Mouse (Mus musculus) neural tube, embryonic 13.5 days (tissue): ENCODE results near the gene Ptpn21. TPM values are rescaled to one million over a fixed set of nuclear protein-coding genes. Genes with fewer than 3 reads are reported as not detected.

ENCODE experiments used
- ATAC-seq: fragments of 200-750 bp; cut with Nextera tagmentation; 2 replicates; pipeline ENCODE4 v1.8.0; 2017; ENCODE audit warnings: low read depth, mild to moderate bottlenecking, moderate TSS enrichment, moderate library complexity
- H3K27ac ChIP-seq: fragments of 300-500 bp; sonication (generic); replicated peaks from 2 replicates; pipeline ENCODE4 v1.5.1; 2015; ENCODE audit warnings: moderate library complexity, mild to moderate bottlenecking, inconsistent platforms
- H3K27me3 ChIP-seq: fragments of 300-500 bp; sonication (generic); 2 replicates; pipeline ENCODE4 v1.6.1; 2015; ENCODE audit warnings: mild to moderate bottlenecking, inconsistent platforms
- H3K36me3 ChIP-seq: fragments of 300-500 bp; sonication (generic); 2 replicates; pipeline ENCODE4 v1.6.1; 2015; ENCODE audit warnings: mild to moderate bottlenecking, inconsistent platforms
- H3K4me1 ChIP-seq: fragments of 300-500 bp; sonication (generic); replicated peaks from 2 replicates; pipeline ENCODE4 v1.6.1; 2015; ENCODE audit warnings: inconsistent platforms
- H3K4me2 ChIP-seq: fragments of 300-500 bp; sonication (generic); 2 replicates; pipeline ENCODE4 v1.6.1; 2015; ENCODE audit warnings: inconsistent platforms, mild to moderate bottlenecking, moderate library complexity
- H3K4me3 ChIP-seq: fragments of 300-500 bp; sonication (generic); 2 replicates; pipeline ENCODE4 v1.5.1; 2015; ENCODE audit warnings: mild to moderate bottlenecking, inconsistent platforms
- H3K9ac ChIP-seq: fragments of 300-500 bp; sonication (generic); 2 replicates; pipeline ENCODE4 v1.6.1; 2015; ENCODE audit warnings: moderate library complexity, mild to moderate bottlenecking, inconsistent platforms
- H3K9me3 ChIP-seq: fragments of 300-500 bp; sonication (generic); 2 replicates; pipeline ENCODE4 v1.6.1; 2016; ENCODE audit warnings: inconsistent platforms
- WGBS: fragments of 180-500 bp; shearing (Covaris S2); methylation state at CpG from one replicate; pipeline ENCODE4 v1.1.7; 2015; 5-methylcytosine and 5-hydroxymethylcytosine counted together
- polyA plus RNA-seq: library from polyadenylated mRNA; unstranded; fragments of >200 nt; fragmentation: Nextera tagmentation; extraction: Ambion mirVana; gene quantifications from 2 replicates; pipeline ENCODE4 v1.2.1, GENCODE M21; 2015

The Ptpn21 gene
- polyA plus RNA-seq: 4.5 and 5.3 TPM in 2 replicates

DNA sequence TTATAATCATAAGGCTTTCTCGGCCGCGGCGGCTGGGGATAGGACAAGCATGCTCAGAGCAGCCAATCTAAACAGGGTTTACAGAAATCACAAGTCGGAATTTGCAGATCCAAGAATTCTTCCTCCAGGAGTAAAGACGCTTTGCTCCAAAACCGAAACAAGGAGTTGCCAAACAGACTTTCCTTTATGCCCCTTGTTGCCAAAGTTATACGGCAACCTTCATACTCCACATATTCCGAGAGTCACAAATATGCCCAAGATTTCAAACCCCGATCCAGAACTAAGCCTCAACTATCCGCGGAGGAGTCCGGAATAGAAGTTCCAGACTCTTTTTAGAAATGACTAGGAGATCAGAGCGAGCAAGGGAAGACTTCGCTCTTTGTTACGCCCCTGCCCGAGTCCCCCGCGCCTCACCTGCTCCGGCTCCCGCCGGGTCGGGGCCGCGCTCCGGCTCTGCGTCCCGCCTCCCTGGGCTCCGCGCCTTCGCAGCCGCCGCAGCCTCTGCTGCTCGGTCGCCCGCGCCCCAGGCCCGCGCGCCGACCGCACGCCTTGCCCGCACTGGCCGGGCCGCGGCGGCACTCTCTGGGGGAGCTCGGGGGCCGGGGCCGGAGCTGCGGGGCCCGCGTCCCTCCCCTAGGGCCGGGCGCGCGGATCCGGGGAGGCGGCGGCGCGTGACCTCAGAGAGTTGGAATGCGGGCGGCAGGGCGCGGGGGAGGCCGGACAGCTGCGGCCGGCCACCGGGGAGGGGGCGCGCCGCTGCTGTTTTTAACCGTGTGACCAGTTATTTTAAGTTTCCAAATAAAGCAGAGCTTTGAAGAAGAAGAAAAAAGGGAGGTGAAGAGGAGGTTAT is at the start of gene Ptpn21:
TSS of gene Ptpn21 (minus strand) at position 455 of the 850 bp plus-strand sequence.
- Histone ChIP-seq H3K9me3 (no peaks in the 10 kb centered on the region), H3K36me3 (no peaks in the 10 kb centered on the region), H3K9ac (peak within 1 kb of the TSS; percentile 87), H3K4me1 (peaks cover 40% of the 10 kb centered on the region), H3K27ac (peak within 1 kb of the TSS; percentile 68), H3K4me3 (peak within 1 kb of the TSS; percentile 72), H3K27me3 (peaks cover 29% of the 10 kb centered on the region), H3K4me2 (peak within 1 kb of the TSS; percentile 93)
- WGBS: under 1% methylated on average over 67 of the region's 75 CpGs
- peak; percentile 54 for ATAC-seq

GRCm38 (mm10) chr12:98784251-98784650 is 47.0 kb upstream of the Ptpn21 start:
- H3K36me3 ChIP-seq: peaks cover 83% of the 10 kb centered on the region
- 94% methylated on average over 1 of the region's 1 CpGs for WGBS
- no peak overlapping the region for H3K4me3 ChIP-seq
- H3K4me2 ChIP-seq: no peak overlapping the region
- no peaks in the 10 kb centered on the region for H3K27me3 ChIP-seq
- no peak for ATAC-seq
- no peaks in the 10 kb centered on the region for H3K9me3 ChIP-seq
- H3K4me1 ChIP-seq: no peaks in the 10 kb centered on the region
- no peak overlapping the region for H3K27ac ChIP-seq
- no peak overlapping the region for H3K9ac ChIP-seq

DNA sequence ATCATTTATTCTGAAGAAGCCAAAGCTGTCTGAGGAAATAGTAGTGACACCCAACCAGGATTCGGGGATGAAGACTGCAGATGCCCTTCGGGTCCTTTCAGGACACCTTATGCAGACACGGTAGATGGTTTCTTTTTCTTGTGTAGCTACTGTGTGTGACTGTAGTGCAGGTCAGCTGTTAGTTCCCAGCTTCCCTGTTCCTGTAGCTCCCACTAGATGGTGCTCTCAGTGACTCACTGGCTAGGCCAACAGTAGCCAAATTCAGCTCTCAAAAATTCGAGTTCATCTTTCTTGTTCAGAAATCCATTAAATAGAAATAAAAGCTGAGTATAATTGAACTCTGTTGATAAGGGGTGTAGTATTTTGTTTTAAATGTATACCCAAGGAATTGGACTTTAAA is 41.9 kb upstream of the Ptpn21 start:
- Histone ChIP-seq H3K4me3 (no peak overlapping the region), H3K27me3 (no peaks in the 10 kb centered on the region), H3K9me3 (no peaks in the 10 kb centered on the region), H3K9ac (no peak overlapping the region), H3K27ac (no peak overlapping the region), H3K4me1 (no peaks in the 10 kb centered on the region), H3K36me3 (peaks cover 78% of the 10 kb centered on the region), H3K4me2 (no peak overlapping the region)
- ATAC-seq: no peak
- 86% methylated on average over 4 of the region's 4 CpGs for WGBS

GRCm38 (mm10) chr12:98777509-98777908 is 40.3 kb upstream of the Ptpn21 start:
- Histone ChIP-seq H3K4me3 (no peak overlapping the region), H3K4me1 (no peaks in the 10 kb centered on the region), H3K4me2 (no peak overlapping the region), H3K27ac (no peak overlapping the region), H3K27me3 (no peaks in the 10 kb centered on the region), H3K36me3 (peaks cover 78% of the 10 kb centered on the region), H3K9me3 (no peaks in the 10 kb centered on the region), H3K9ac (no peak overlapping the region)
- ATAC-seq: no peak
- WGBS: 86% methylated on average over 3 of the region's 3 CpGs

DNA sequence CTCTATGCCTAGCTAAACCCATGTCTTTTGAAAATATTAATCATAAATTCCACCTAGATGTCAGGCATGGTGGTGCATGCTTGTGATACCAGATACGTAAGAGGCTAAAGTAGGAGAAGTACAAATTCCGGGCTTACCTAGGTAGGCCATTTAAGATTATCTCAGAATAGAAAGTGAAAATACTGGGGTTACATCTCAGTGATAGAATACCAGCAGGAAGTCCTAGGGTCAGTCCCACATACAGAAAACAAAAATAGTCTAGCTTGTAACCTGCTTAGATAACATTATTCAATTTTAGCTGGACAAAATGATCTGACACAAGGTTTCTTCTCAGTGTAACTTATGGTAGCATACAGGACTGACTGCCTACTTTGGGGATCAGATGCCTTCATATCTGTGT is 29.0 kb upstream of the Ptpn21 start:
- Histone ChIP-seq H3K4me3 (no peak overlapping the region), H3K4me2 (no peak overlapping the region), H3K27me3 (no peaks in the 10 kb centered on the region), H3K36me3 (peaks cover 83% of the 10 kb centered on the region), H3K4me1 (no peaks in the 10 kb centered on the region), H3K27ac (no peak overlapping the region), H3K9ac (no peak overlapping the region), H3K9me3 (no peaks in the 10 kb centered on the region)
- WGBS: 98% methylated on average over 2 of the region's 2 CpGs
- ATAC-seq: no peak

DNA sequence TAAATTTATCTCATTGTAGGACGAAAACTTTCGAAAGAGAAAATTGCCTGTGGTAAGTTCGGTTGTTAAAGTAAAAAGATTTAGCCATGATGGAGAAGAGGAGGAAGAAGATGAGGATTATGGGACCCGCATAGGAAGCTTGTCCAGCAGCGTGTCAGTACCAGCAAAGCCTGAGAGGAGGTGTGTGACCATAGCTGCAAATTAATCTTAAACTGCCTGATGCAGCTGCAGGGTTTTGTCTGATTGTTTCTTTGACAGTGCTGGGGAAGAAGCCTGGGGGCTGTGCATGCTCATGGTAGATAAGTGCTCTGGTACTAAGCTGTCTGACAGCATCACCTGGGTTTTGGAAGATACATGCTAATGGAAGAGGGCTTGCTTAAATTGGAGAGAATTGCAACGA is 22.5 kb upstream of the Ptpn21 start:
- Histone ChIP-seq H3K4me3 (no peak overlapping the region), H3K9me3 (no peaks in the 10 kb centered on the region), H3K9ac (no peak overlapping the region), H3K27me3 (no peaks in the 10 kb centered on the region), H3K27ac (no peak overlapping the region), H3K4me1 (no peaks in the 10 kb centered on the region), H3K4me2 (no peak overlapping the region), H3K36me3 (peaks cover 88% of the 10 kb centered on the region)
- no peak for ATAC-seq
- 96% methylated on average over 6 of the region's 6 CpGs for WGBS

DNA sequence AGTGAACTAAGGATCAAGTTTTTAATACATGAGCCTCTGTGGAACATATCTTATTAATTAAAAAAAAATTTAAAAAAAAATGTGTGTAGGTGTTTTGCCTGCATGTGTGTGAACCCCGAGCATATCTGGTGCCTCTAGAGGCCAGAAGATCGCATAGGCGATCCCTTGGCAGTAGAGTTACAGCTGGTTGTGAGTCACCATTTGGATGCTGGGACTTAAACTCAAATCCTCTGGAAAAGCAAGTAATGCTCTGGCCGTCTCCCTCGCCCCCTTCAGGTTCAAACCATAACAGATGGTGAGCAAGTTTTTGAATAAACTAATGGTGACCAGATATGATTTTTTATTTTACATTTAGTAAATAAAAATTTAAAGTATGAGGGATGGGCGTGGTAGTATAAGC is 20.4 kb upstream of the Ptpn21 start:
- H3K9me3 ChIP-seq: no peaks in the 10 kb centered on the region

DNA sequence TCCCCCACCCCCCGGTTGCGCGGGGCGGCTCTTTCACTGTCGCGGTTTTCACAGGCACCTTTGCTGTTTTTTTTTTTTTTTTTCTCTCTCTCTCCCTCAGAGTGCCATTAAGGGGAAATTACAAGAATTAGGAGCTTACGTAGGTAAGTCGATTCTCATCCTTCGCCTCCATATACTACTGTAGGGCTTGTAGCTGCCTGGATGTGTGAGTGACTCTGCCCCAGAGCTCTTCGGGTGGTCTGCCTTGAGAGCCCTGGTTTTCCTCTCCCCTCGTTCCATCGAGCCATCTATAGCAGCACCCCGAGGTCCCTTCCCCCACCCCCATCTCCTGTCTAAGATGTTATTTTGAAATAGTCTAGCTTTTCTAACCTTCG is 10.2 kb upstream of the Ptpn21 start:
- ATAC-seq: peak; percentile 55
- H3K27ac ChIP-seq: peak overlapping the region; percentile 96

More for the DNA sequence above, 20.4 kb upstream of the Ptpn21 start:
- no peaks in the 10 kb centered on the region for H3K27me3 ChIP-seq
- no peaks in the 10 kb centered on the region for H3K4me1 ChIP-seq
- no peak overlapping the region for H3K9ac ChIP-seq
- no peak overlapping the region for H3K27ac ChIP-seq
- H3K4me2 ChIP-seq: no peak overlapping the region
- ATAC-seq: no peak
- 87% methylated on average over 6 of the region's 6 CpGs for whole genome bisulfite sequencing
- no peak overlapping the region for H3K4me3 ChIP-seq
- H3K36me3 ChIP-seq: peaks cover 82% of the 10 kb centered on the region

GRCm38 (mm10) chr12:98746746-98747379 is 9.7 kb upstream of the Ptpn21 start, which contains the start of gene Zc3h14:
TSS of gene Zc3h14 (plus strand) at chr12:98746964.
- H3K4me2 ChIP-seq: peak within 1 kb of the TSS; percentile 78
- H3K9ac ChIP-seq: peak within 1 kb of the TSS; percentile 91
- peaks cover 41% of the 10 kb centered on the region for H3K4me1 ChIP-seq
- WGBS: under 1% methylated on average over 75 of the region's 87 CpGs
- no peaks in the 10 kb centered on the region for H3K36me3 ChIP-seq
- H3K9me3 ChIP-seq: no peaks in the 10 kb centered on the region
- peak within 1 kb of the TSS; percentile 96 for H3K27ac ChIP-seq
- peak; percentile 93 for ATAC-seq
- H3K27me3 ChIP-seq: no peaks in the 10 kb centered on the region
- H3K4me3 ChIP-seq: peak within 1 kb of the TSS; percentile 92

More for the DNA sequence above, 10.2 kb upstream of the Ptpn21 start:
- Histone ChIP-seq H3K9me3 (no peaks in the 10 kb centered on the region), H3K36me3 (no peaks in the 10 kb centered on the region), H3K4me3 (peak overlapping the region; percentile 92), H3K4me1 (peaks cover 41% of the 10 kb centered on the region), H3K27me3 (no peaks in the 10 kb centered on the region), H3K9ac (peak overlapping the region; percentile 91), H3K4me2 (peak overlapping the region; percentile 78)
- WGBS: 2% methylated on average over 8 of the region's 14 CpGs

- Histone ChIP-seq H3K4me3 (no peak overlapping the region), H3K36me3 (no peaks in the 10 kb centered on the region), H3K27ac (no peak overlapping the region), H3K4me1 (peaks cover 35% of the 10 kb centered on the region), H3K27me3 (0 out of 2 replicates have a peak, but pooled peaks cover under 1% of the 10 kb centered on the region), H3K4me2 (no peak overlapping the region), H3K9ac (no peak overlapping the region), H3K9me3 (no peaks in the 10 kb centered on the region)
- peak; percentile 51; the same call in 1 of the 2 replicates for ATAC-seq
- WGBS: 20% methylated on average over 2 of the region's 2 CpGs
Observed at GRCm38 (mm10) chr12:98746131-98746530, 8.9 kb upstream of the Ptpn21 start.

GRCm38 (mm10) chr12:98745626-98746025 is 8.4 kb upstream of the Ptpn21 start:
- Histone ChIP-seq H3K36me3 (no peaks in the 10 kb centered on the region), H3K4me1 (peaks cover 30% of the 10 kb centered on the region), H3K27ac (no peak overlapping the region), H3K4me3 (no peak overlapping the region), H3K9me3 (no peaks in the 10 kb centered on the region), H3K9ac (no peak overlapping the region), H3K4me2 (no peak overlapping the region), H3K27me3 (0 out of 2 replicates have a peak, but pooled peaks cover 5% of the 10 kb centered on the region)
- no peak for ATAC-seq
- 75% methylated on average over 4 of the region's 4 CpGs for WGBS

- H3K27me3 ChIP-seq: peaks cover 29% of the 10 kb centered on the region
- H3K27ac ChIP-seq: no peak overlapping the region
- no peak overlapping the region for H3K4me3 ChIP-seq
- H3K4me2 ChIP-seq: no peak overlapping the region
- H3K9ac ChIP-seq: no peak overlapping the region
- peaks cover 15% of the 10 kb centered on the region for H3K4me1 ChIP-seq
- H3K36me3 ChIP-seq: no peaks in the 10 kb centered on the region
- ATAC-seq: peak; percentile 61; the same call in 1 of the 2 replicates
- no peaks in the 10 kb centered on the region for H3K9me3 ChIP-seq
- 43% methylated on average over 3 of the region's 3 CpGs for WGBS
Observed at GRCm38 (mm10) chr12:98741011-98741501, 3.9 kb upstream of the Ptpn21 start.
